Mouse (Mus musculus) lung, adult 2 months (tissue): ENCODE results near the gene Ppm1f.
A peak's percentile ranks its signal among the peaks of the same experiment; 100 is the strongest.

Experiments
- CTCF ChIP-seq: fragments of 200-500 bp; IDR thresholded peaks from 2 replicates; pipeline ENCODE4 v1.5.1; 2011; ENCODE audit warnings: mild to moderate bottlenecking, low read length, control low read depth; ENCODE audit not compliant: insufficient read depth
- POLR2A ChIP-seq: fragments of 200-500 bp; IDR thresholded peaks from 2 replicates; pipeline ENCODE4 v1.6.1; 2011; ENCODE audit warnings: low read depth, mild to moderate bottlenecking, control low read depth, low read length, borderline replicate concordance; ENCODE audit errors: extremely low read depth

DNA sequence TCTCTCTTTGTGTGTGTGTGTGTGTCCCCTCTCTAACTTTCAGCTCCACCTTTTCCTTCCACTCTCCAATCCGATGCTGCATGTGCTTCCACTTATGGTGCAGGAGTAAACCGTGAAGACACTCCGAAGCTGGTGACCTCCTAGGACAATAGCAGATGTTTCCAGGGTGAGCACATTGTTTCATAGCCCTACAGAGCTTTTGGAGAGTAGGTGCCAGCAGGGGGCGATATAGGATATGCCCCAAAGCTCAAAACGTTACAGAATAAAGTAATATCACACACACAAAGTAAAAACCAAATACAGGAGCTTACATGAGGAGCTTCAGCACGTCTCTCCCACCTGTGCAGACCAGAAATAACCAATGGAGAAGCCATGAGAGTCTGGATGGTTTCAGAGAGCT, 41.4 kb upstream of the Ppm1f start:
- TF ChIP-seq POLR2A (no peak), CTCF (peak; percentile 36; the same call in 1 of the 2 replicates)
